Mouse (Mus musculus) heart, embryonic 14.5 days (tissue): ENCODE results near the gene Tmem144. TPM values are rescaled to one million over a fixed set of nuclear protein-coding genes. Genes with fewer than 3 reads are reported as not detected.

ENCODE experiments used
- ATAC-seq: fragments of 200-750 bp; cut with Nextera tagmentation; 2 replicates; pipeline ENCODE4 v1.8.0; 2017; ENCODE audit warnings: low read depth, moderate TSS enrichment; ENCODE audit not compliant: insufficient number of reproducible peaks, insufficient read depth, low FRiP score
- H3K27ac ChIP-seq, 2 experiments: fragments of 200-500 bp in 1 of 2; fragments of 300-500 bp in 1 of 2; sonication (generic) in 1 of 2; replicated peaks in 1 of 2; 2 replicates each; pipeline ENCODE4 v1.5.1; 2012 to 2014; ENCODE audit warnings: low read depth in 2 of 2, low read length in 2 of 2, control low read depth in 1 of 2, mild to moderate bottlenecking in 1 of 2, mixed read lengths in 1 of 2; ENCODE audit not compliant: control insufficient read depth in 1 of 2, insufficient read depth in 1 of 2
- H3K27me3 ChIP-seq: fragments of 300-500 bp; sonication (generic); 2 replicates; pipeline ENCODE4 v1.6.1; 2014; ENCODE audit warnings: mild to moderate bottlenecking, low read length, control low read depth; ENCODE audit not compliant: control insufficient read depth, insufficient read depth
- H3K36me3 ChIP-seq: fragments of 300-500 bp; sonication (generic); 2 replicates; pipeline ENCODE4 v1.6.1; 2014; ENCODE audit warnings: mild to moderate bottlenecking, control low read depth, low read length, mixed read lengths; ENCODE audit not compliant: control insufficient read depth, insufficient read depth
- H3K4me1 ChIP-seq, 2 experiments: fragments of 200-500 bp in 1 of 2; fragments of 300-500 bp in 1 of 2; sonication (generic) in 1 of 2; 2 replicates each; pipeline ENCODE4 v1.6.1; 2012 to 2014; ENCODE audit warnings: low read length in 2 of 2, control low read depth in 1 of 2, mixed read lengths in 1 of 2; ENCODE audit not compliant: control insufficient read depth in 2 of 2, insufficient read depth in 2 of 2
- H3K4me2 ChIP-seq: fragments of 300-500 bp; sonication (generic); 2 replicates; pipeline ENCODE4 v1.6.1; 2014; ENCODE audit warnings: mild to moderate bottlenecking, low read length
- H3K4me3 ChIP-seq, 2 experiments: fragments of 200-500 bp in 1 of 2; fragments of 300-500 bp in 1 of 2; sonication (generic) in 1 of 2; 2 replicates each; pipeline ENCODE4 v1.5.1; 2012 to 2014; ENCODE audit warnings: low read length in 2 of 2, mild to moderate bottlenecking in 2 of 2, control low read depth in 1 of 2, low read depth in 1 of 2, moderate library complexity in 1 of 2; ENCODE audit not compliant: control insufficient read depth in 1 of 2, insufficient read depth in 1 of 2
- H3K9ac ChIP-seq: fragments of 300-500 bp; sonication (generic); 2 replicates; pipeline ENCODE4 v1.6.1; 2014; ENCODE audit warnings: mild to moderate bottlenecking, low read length
- H3K9me3 ChIP-seq: fragments of 300-500 bp; sonication (generic); 2 replicates; pipeline ENCODE4 v1.6.1; 2016; ENCODE audit warnings: low read length, control low read depth; ENCODE audit not compliant: control insufficient read depth
- WGBS: fragments of 180-500 bp; shearing (Covaris S2); extraction: QIAGEN DNeasy Blood & Tissue Kit; methylation state at CpG from one replicate; pipeline ENCODE4 v1.1.7; 2014; 5-methylcytosine and 5-hydroxymethylcytosine counted together
- polyA plus RNA-seq: library from polyadenylated mRNA; unstranded; fragments of >200 nt; fragmentation: Nextera tagmentation; extraction: Ambion mirVana; gene quantifications from 2 replicates; pipeline ENCODE4 v1.2.1, GENCODE M21; 2014

Gene Tmem144
- polyA plus RNA-seq, 1 experiment from 2014 or later: 16.2 TPM

DNA sequence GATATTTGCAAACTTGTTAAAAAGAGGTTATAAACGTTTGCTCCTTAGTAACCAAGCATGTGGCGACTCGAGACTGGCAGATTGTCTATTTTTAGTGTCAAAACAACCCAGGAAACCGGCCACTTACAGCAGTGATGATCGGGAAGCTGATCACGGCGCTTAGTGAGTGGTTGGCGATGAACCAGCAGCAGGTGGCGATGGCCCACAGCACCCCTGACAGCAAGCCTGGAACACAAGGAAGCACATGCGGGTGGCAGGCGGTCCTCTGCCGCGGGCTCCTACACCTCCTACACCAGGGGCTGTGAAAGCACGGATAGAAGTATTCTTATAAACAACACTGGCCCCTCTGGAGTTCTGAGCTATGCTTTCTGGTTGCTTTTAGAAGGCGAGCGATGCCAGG, 31.4 kb downstream of the Tmem144 start:
- Histone ChIP-seq H3K27ac (no peak overlapping the region), H3K9me3 (no peaks in the 10 kb centered on the region), H3K36me3 (peaks cover 15% of the 10 kb centered on the region), H3K4me3 (no peak overlapping the region), H3K9ac (no peak overlapping the region), H3K4me2 (no peak overlapping the region), H3K4me1 (peaks cover 5 to 6% of the 10 kb centered on the region in 2 experiments), H3K27me3 (no peaks in the 10 kb centered on the region)
- ATAC-seq: no peak
- 61% methylated on average over 16 of the region's 16 CpGs for WGBS

DNA sequence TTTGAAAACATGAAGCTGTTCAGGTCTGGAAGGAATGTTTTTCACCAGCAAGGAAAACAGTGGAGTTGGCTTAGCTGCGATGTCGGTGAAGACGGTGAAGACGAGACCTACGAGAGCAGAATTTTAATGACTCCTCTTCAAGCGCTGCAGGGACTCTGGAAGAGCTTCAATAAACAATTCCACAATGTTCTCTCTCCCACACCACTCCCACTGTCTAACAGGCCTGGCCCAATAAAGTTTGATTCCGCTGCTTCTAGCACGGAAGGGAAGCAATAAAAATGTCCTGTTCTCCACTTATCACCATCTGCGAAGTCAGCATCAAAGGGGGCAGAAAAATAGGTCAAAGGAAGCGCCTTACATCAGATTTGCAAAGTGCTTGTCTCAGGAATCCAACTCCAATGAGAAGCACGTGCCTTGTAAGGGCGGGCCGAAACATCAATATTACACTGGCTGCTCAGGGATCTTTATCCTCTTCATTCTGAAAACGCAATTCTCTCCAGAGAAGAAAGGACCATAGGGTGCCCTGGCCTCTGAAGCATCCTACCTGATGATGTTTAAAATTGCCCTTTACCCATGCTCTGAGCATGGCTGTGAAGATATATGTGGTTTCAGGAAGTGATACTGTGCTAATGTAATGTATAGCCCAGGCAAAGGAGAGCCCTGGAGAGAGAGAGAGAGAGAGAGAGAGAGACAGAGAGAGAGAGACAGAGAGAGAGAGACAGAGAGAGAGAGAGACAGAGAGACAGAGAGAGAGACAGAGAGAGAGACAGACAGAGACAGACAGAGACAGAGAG, 34.2 kb downstream of the Tmem144 start:
- no peak for ATAC-seq
- no peak overlapping the region for H3K9ac ChIP-seq
- 81% methylated on average over 14 of the region's 14 CpGs for WGBS

DNA sequence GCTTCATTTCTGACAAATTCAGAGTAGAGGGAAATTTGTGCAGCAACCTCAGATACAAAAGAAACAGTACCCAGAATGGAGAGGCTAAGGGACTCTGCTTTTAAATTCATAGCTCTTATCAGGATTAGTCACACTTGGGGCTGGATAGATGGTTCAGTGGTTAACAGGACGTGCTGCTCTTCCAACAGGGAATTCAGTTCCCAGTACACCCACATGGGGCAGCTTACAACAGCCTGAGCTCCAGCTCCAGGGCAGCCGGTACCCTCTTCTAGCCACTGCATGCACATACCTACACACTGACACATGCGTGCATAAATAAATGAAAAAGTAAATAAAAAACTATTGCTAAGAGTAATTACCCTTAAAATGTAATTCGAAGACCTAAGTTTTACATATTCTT, 36.3 kb downstream of the Tmem144 start:
- no peak overlapping the region for H3K27ac ChIP-seq
- H3K9me3 ChIP-seq: no peaks in the 10 kb centered on the region
- H3K27me3 ChIP-seq: no peaks in the 10 kb centered on the region
- no peak for ATAC-seq
- 70% methylated on average over 4 of the region's 4 CpGs for WGBS
- H3K4me2 ChIP-seq: no peak overlapping the region
- no peaks in the 10 kb centered on the region for H3K4me1 ChIP-seq
- no peak overlapping the region for H3K4me3 ChIP-seq
- H3K9ac ChIP-seq: no peak overlapping the region
- peaks cover 21% of the 10 kb centered on the region for H3K36me3 ChIP-seq

More for the DNA sequence above, 34.2 kb downstream of the Tmem144 start:
- no peak overlapping the region for H3K4me3 ChIP-seq
- no peak overlapping the region for H3K4me2 ChIP-seq
- no peaks in the 10 kb centered on the region for H3K27me3 ChIP-seq
- H3K36me3 ChIP-seq: peaks cover 25% of the 10 kb centered on the region
- H3K9me3 ChIP-seq: no peaks in the 10 kb centered on the region
- H3K27ac ChIP-seq: no peak overlapping the region
- no peaks in the 10 kb centered on the region for H3K4me1 ChIP-seq

DNA sequence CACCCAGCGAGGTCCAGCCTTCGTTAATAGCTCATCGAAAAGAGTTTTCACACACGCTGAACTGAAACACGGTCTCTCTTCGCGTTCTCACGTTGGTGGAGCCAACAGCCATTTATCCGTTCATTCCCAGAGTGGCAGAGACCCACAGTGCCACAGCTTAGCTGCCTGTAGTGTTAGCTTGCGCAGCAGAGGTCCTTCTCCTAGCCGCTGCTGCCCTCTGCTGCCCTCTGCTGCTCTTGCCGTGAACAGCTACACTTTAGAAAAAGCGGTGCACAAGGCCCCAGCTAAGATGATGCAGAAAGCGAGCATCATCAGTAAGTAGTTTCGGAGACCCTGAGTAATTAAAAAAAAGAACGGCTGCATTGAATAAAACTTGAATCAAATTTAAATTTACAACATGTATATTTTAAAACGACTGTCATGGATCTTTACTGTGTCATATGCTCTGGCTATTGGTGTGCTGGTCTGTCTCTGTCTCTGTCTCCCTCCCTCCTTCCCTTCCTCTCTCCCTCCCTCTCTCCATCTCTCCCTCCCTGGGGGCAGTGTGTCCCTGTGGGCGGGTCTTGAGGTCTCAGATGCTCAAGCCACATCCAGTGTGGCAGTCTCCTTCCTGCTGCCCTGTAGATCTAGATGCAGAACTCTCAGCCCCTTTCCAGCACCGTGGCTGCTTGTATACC, 38.6 kb downstream of the Tmem144 start:
- no peak for ATAC-seq
- H3K27ac ChIP-seq: no peak overlapping the region
- H3K9me3 ChIP-seq: no peaks in the 10 kb centered on the region
- H3K4me3 ChIP-seq: no peak overlapping the region
- H3K27me3 ChIP-seq: no peaks in the 10 kb centered on the region
- 27% methylated on average over 19 of the region's 19 CpGs for WGBS
- H3K4me1 ChIP-seq: no peaks in the 10 kb centered on the region
- no peak overlapping the region for H3K9ac ChIP-seq
- peaks cover 21% of the 10 kb centered on the region for H3K36me3 ChIP-seq
- H3K4me2 ChIP-seq: no peak overlapping the region

DNA sequence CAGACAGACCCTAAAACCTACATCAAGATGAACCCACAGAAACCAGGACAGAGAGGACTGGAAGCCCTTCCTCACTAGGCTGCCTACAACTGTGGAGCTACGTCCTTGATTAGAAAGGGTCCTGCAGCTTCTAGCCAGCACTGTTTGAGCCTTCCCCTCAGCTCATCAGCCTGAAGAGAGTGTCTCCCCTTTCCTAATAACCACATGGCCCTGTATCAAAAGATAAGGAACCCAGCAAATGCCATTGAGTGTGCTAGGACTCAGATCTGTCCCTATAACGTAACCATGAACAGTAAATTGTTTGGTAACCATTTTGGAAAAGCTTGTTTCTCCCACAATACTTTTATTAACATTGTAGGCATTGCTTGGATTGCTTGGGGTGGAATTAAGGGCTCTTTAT, 40.5 kb downstream of the Tmem144 start:
- 63% methylated on average over 2 of the region's 2 CpGs for WGBS
- no peaks in the 10 kb centered on the region for H3K4me1 ChIP-seq
- no peak overlapping the region for H3K9ac ChIP-seq
- H3K4me3 ChIP-seq: no peak overlapping the region
- H3K27me3 ChIP-seq: no peaks in the 10 kb centered on the region
- no peak overlapping the region for H3K27ac ChIP-seq
- no peaks in the 10 kb centered on the region for H3K9me3 ChIP-seq
- no peak for ATAC-seq
- H3K4me2 ChIP-seq: no peak overlapping the region
- peaks cover 17% of the 10 kb centered on the region for H3K36me3 ChIP-seq

DNA sequence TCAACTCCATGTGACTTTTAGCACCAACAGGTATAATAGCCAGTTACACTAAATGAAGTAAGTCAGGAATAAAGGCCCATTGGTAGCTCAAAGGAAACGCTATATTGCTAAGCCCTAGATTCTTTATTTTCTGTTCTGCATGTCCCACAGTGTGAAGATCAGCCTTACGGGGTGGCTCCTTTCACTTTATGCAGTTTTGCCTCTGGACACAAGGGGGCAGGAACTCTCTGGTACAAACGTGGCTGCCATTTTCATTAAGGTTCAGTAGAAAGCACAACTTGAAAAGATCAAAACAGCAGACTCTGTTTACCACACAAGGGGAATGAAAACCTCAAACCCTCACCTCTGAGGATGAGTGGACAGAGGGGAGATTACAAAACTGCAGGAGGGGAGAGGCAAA, 40.9 kb downstream of the Tmem144 start:
- peaks cover 14% of the 10 kb centered on the region for H3K36me3 ChIP-seq
- no peak overlapping the region for H3K27ac ChIP-seq
- H3K9me3 ChIP-seq: no peaks in the 10 kb centered on the region
- no peak overlapping the region for H3K4me3 ChIP-seq
- H3K4me2 ChIP-seq: no peak overlapping the region
- no peak for ATAC-seq
- H3K27me3 ChIP-seq: no peaks in the 10 kb centered on the region
- WGBS: 54% methylated on average over 3 of the region's 3 CpGs
- H3K4me1 ChIP-seq: no peaks in the 10 kb centered on the region
- H3K9ac ChIP-seq: no peak overlapping the region

DNA sequence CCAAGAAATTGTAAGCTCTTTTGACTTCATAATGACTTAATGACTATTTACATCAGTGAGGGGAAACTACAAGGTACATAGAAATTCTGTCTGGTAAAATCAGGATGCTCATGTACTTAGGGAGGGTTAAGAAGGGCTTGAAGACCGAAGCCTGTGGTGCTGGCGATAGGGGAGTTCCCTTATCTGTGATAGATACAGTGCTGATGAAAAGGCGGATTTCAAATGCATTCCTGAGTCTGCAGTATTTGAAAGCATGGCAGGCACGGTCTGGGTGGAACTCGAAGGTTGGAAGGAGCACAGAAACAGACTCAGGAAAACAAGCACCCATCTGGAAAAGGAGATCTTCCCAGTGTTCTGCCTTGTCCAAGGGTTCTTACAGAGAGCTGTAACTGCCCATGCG, 42.0 kb downstream of the Tmem144 start:
- no peak for ATAC-seq

More for the DNA sequence above, 42.0 kb downstream of the Tmem144 start:
- H3K27ac ChIP-seq: no peak overlapping the region
- no peaks in the 10 kb centered on the region for H3K27me3 ChIP-seq
- H3K9ac ChIP-seq: no peak overlapping the region
- no peak overlapping the region for H3K4me3 ChIP-seq
- 23% methylated on average over 6 of the region's 6 CpGs for WGBS
- no peaks in the 10 kb centered on the region for H3K9me3 ChIP-seq
- no peaks in the 10 kb centered on the region for H3K4me1 ChIP-seq
- peaks cover 5% of the 10 kb centered on the region; the same call in 1 of the 2 replicates for H3K36me3 ChIP-seq
- H3K4me2 ChIP-seq: no peak overlapping the region
